Mouse (Mus musculus): ENCODE data around the gene Olfr46. TPM values are rescaled to one million over a fixed set of nuclear protein-coding genes. Genes with fewer than 3 reads are reported as not detected.
"Not testable (repeated sequence)": the region's sequence is repeated elsewhere in the genome, so short reads cannot be mapped to it uniquely, and the experiment has no call there.

Olfr46 gene
- not detected in 2 replicates for polyA plus RNA-seq (2015; fragmentation: Nextera tagmentation; extraction: Ambion mirVana)

- H3K27me3 ChIP-seq (ENCODE audit: insufficient read depth, low read length); H3K27ac ChIP-seq (ENCODE audit: low read length); H3K4me2 ChIP-seq (replicated peaks; ENCODE audit: low read depth, low read length); H3K9me3 ChIP-seq (ENCODE audit: low read length); H3K4me1 ChIP-seq (ENCODE audit: insufficient read depth, low read length); ATAC-seq (ENCODE audit: low FRiP score, low TSS enrichment); H3K9ac ChIP-seq (replicated peaks; ENCODE audit: low read length); H3K36me3 ChIP-seq (ENCODE audit: insufficient read depth, low read length); H3K4me3 ChIP-seq (ENCODE audit: low read length): not testable (repeated sequence)
- 81% methylated on average over 2 of the region's 2 CpGs for WGBS
Observed at GRCm38 (mm10) chr7:140600969-140601368, at the start of gene Olfr46. Olfr46 (plus strand) TSS chr7:140601269.

DNA sequence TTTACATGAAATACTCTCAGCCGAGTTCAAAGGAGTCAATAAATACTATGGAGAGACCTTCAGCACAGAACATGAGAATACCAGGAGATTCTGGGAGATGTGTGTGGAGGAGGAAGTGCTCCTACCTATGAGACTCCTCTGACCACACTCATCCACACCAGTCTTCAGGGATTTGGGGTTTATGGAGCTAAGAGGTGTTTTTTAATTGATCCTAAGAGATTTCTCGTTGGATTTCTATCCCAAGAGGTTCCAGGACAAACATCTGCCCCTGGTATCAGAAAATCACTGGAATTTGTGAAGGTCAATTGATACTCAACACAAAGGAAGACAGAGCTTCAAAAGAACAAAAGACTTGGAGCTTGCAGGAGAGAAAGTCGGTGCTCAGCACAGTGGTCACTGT lies 33.5 kb upstream of the Olfr46 start, which contains the start of gene Olfr538:
Gene Olfr538, plus strand, starts transcription at position 301 of the 400 bp plus-strand sequence.
- ATAC-seq (ENCODE audit: low FRiP score, low TSS enrichment): no peak
- Histone ChIP-seq H3K27me3 (ENCODE audit: insufficient read depth, low read length) (no peaks in the 10 kb centered on the region), H3K36me3 (ENCODE audit: insufficient read depth, low read length) (no peaks in the 10 kb centered on the region), H3K27ac (ENCODE audit: low read length) (no peak within 1 kb of the TSS), H3K4me1 (ENCODE audit: insufficient read depth, low read length) (no peaks in the 10 kb centered on the region), H3K9ac (replicated peaks; ENCODE audit: low read length) (no peak within 1 kb of the TSS), H3K4me3 (ENCODE audit: low read length) (no peak within 1 kb of the TSS), H3K9me3 (ENCODE audit: low read length) (no peaks in the 10 kb centered on the region), H3K4me2 (replicated peaks; ENCODE audit: low read depth, low read length) (no peak within 1 kb of the TSS)
- 62% methylated on average over 3 of the region's 3 CpGs for WGBS

DNA sequence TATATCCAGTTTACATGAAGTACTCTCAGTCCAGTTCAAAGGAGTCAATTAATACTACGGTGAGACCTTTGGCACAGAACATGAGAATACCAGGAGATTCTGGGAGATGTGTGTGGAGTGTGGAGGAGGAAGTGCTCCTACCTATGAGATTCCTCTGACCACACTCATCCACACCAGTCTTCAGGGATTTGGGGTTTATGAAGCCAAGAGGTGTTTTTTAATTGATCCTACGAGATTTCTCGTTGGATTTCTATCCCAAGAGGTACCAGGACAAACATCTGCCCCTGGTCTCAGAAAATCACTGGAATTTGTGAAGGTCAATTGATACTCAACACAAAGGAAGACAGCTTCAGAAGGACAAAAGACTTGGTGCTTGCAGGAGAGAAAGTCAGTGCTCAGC lies 27.6 kb downstream of the Olfr46 start, which contains the start of gene Olfr61:
Gene Olfr61, plus strand, starts transcription at position 301 of the 400 bp plus-strand sequence.
- H3K9me3 ChIP-seq (ENCODE audit: low read length); H3K27me3 ChIP-seq (ENCODE audit: insufficient read depth, low read length); H3K9ac ChIP-seq (replicated peaks; ENCODE audit: low read length); ATAC-seq (ENCODE audit: low FRiP score, low TSS enrichment); H3K36me3 ChIP-seq (ENCODE audit: insufficient read depth, low read length); H3K4me1 ChIP-seq (ENCODE audit: insufficient read depth, low read length); H3K27ac ChIP-seq (ENCODE audit: low read length); H3K4me2 ChIP-seq (replicated peaks; ENCODE audit: low read depth, low read length); H3K4me3 ChIP-seq (ENCODE audit: low read length): not testable (repeated sequence)
- 89% methylated on average over 3 of the region's 3 CpGs for WGBS

DNA sequence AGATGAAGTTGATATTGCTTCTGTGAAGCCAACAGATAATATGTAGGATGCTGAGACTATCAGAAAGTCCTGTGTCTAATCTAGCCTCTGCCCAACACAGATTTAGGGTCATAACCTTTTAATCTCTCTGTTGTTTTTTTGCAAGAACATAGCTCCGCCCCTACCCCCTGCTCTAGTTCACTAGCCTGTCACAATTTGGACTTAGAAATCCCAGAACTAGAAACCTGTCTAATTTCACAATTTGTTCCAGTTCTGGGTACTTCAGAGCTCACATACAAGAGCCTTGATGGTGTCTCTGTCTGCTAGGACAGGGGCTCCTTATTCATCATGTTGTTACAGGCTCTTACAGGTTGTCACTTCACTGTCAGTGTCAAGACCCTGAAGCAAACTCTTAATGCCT lies 29.5 kb downstream of the Olfr46 start:
- Histone ChIP-seq H3K27ac (ENCODE audit: low read length) (no peak overlapping the region), H3K4me1 (ENCODE audit: insufficient read depth, low read length) (no peaks in the 10 kb centered on the region), H3K4me3 (ENCODE audit: low read length) (no peak overlapping the region), H3K4me2 (replicated peaks; ENCODE audit: low read depth, low read length) (no peak overlapping the region), H3K9me3 (ENCODE audit: low read length) (no peaks in the 10 kb centered on the region), H3K9ac (replicated peaks; ENCODE audit: low read length) (no peak overlapping the region), H3K36me3 (ENCODE audit: insufficient read depth, low read length) (no peaks in the 10 kb centered on the region), H3K27me3 (ENCODE audit: insufficient read depth, low read length) (no peaks in the 10 kb centered on the region)
- ATAC-seq (ENCODE audit: low FRiP score, low TSS enrichment): no peak
- 83% methylated on average over 1 of the region's 1 CpGs for WGBS

DNA sequence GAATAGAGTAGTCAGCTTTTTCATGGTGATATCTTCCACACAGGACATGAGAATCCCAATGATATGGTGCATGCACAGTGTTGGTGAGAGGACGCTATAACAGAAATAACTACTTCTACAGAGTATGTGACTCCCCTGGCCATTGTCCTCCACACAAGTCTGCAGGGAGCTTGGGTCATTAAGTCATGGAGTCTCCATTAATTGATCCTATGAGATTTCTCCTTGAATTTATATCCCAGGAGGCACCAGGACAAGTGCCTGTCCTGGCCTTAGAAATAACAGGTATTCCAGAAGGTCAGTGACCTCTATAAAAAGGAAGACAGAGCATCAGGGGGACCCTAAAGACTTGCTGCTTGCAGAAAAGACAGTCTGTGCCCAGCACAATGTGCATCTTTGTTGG lies 45.1 kb downstream of the Olfr46 start, which contains the start of gene Olfr53:
Gene Olfr53, plus strand, starts transcription at position 301 of the 400 bp plus-strand sequence.
- H3K27ac ChIP-seq (ENCODE audit: low read length): no peak within 1 kb of the TSS
- WGBS: 96% methylated on average over 1 of the region's 1 CpGs
- H3K27me3 ChIP-seq (ENCODE audit: insufficient read depth, low read length): no peaks in the 10 kb centered on the region
- ATAC-seq (ENCODE audit: low FRiP score, low TSS enrichment): no peak
- H3K4me1 ChIP-seq (ENCODE audit: insufficient read depth, low read length): no peaks in the 10 kb centered on the region
- H3K4me3 ChIP-seq (ENCODE audit: low read length): no peak within 1 kb of the TSS
- H3K36me3 ChIP-seq (ENCODE audit: insufficient read depth, low read length): no peaks in the 10 kb centered on the region
- no peak within 1 kb of the TSS for H3K4me2 ChIP-seq (replicated peaks; ENCODE audit: low read depth, low read length)
- H3K9ac ChIP-seq (replicated peaks; ENCODE audit: low read length): no peak within 1 kb of the TSS
- no peaks in the 10 kb centered on the region for H3K9me3 ChIP-seq (ENCODE audit: low read length)

DNA sequence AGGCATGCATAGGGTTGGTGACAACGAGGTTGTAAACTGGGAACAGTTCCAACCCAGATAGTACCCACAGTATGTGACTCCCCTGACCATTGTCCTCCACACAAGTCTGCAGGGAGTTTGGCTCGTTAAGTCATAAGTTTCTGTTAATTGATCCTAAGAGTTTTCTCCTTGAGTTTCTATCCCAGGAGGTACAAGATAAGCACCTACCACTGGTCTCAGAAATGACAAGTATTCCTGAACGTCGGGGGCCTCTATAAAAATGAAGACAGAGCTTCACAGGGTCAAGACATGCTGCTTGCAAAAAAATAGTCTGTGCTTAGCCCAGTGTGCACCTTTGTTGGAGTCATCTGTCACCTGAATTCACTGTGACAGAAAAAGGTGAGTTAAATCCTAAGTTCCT lies 58.6 kb downstream of the Olfr46 start, which contains the start of gene Olfr539:
Gene Olfr539, plus strand, starts transcription at position 301 of the 400 bp plus-strand sequence.
- no peak within 1 kb of the TSS for H3K9ac ChIP-seq (replicated peaks; ENCODE audit: low read length)
- ATAC-seq (ENCODE audit: low FRiP score, low TSS enrichment): no peak
- WGBS: 76% methylated on average over 4 of the region's 4 CpGs
- no peak within 1 kb of the TSS for H3K4me2 ChIP-seq (replicated peaks; ENCODE audit: low read depth, low read length)
- H3K27ac ChIP-seq (ENCODE audit: low read length): no peak within 1 kb of the TSS
- H3K4me1 ChIP-seq (ENCODE audit: insufficient read depth, low read length): no peaks in the 10 kb centered on the region
- no peak within 1 kb of the TSS for H3K4me3 ChIP-seq (ENCODE audit: low read length)
- no peaks in the 10 kb centered on the region for H3K27me3 ChIP-seq (ENCODE audit: insufficient read depth, low read length)
- no peaks in the 10 kb centered on the region for H3K9me3 ChIP-seq (ENCODE audit: low read length)
- no peaks in the 10 kb centered on the region for H3K36me3 ChIP-seq (ENCODE audit: insufficient read depth, low read length)

Other genes with a start within 250 kb of the Olfr46 start
- gene Olfr60, start 239.6 kb upstream of the Olfr46 start, polyA plus RNA-seq (2015; fragmentation: Nextera tagmentation; extraction: Ambion mirVana): not detected in 2 replicates
- gene Olfr530, start 224.9 kb upstream of the Olfr46 start, polyA plus RNA-seq (2015; fragmentation: Nextera tagmentation; extraction: Ambion mirVana): not detected in 2 replicates
- gene Olfr531, start 198.4 kb upstream of the Olfr46 start, polyA plus RNA-seq (2015; fragmentation: Nextera tagmentation; extraction: Ambion mirVana): not detected in 2 replicates
- gene Olfr532, start 179.6 kb upstream of the Olfr46 start, polyA plus RNA-seq (2015; fragmentation: Nextera tagmentation; extraction: Ambion mirVana): not detected in 2 replicates
- not detected in 2 replicates for gene Olfr533, start 137.9 kb upstream of the Olfr46 start, polyA plus RNA-seq (2015; fragmentation: Nextera tagmentation; extraction: Ambion mirVana)
- gene Olfr535, start 117.1 kb upstream of the Olfr46 start, polyA plus RNA-seq (2015; fragmentation: Nextera tagmentation; extraction: Ambion mirVana): not detected in 2 replicates
- not detected in 2 replicates for gene Olfr536, start 93.9 kb upstream of the Olfr46 start, polyA plus RNA-seq (2015; fragmentation: Nextera tagmentation; extraction: Ambion mirVana)
- gene Olfr538, start 33.4 kb upstream of the Olfr46 start, polyA plus RNA-seq (2015; fragmentation: Nextera tagmentation; extraction: Ambion mirVana): not detected in 2 replicates
- not detected in 2 replicates for gene Olfr61, start 27.7 kb downstream of the Olfr46 start, polyA plus RNA-seq (2015; fragmentation: Nextera tagmentation; extraction: Ambion mirVana)
- not detected in 2 replicates for gene Olfr53, start 45.2 kb downstream of the Olfr46 start, polyA plus RNA-seq (2015; fragmentation: Nextera tagmentation; extraction: Ambion mirVana)
- gene Olfr539, start 58.7 kb downstream of the Olfr46 start, polyA plus RNA-seq (2015; fragmentation: Nextera tagmentation; extraction: Ambion mirVana): not detected in 2 replicates
- gene Olfr45, start 80.7 kb downstream of the Olfr46 start, polyA plus RNA-seq (2015; fragmentation: Nextera tagmentation; extraction: Ambion mirVana): not detected in 2 replicates
- gene Olfr541, start 96.0 kb downstream of the Olfr46 start, polyA plus RNA-seq (2015; fragmentation: Nextera tagmentation; extraction: Ambion mirVana): not detected in 2 replicates
- 1.4 and 1.8 TPM in 2 replicates for gene Cyp2e1, start 162.5 kb downstream of the Olfr46 start, polyA plus RNA-seq (2015; fragmentation: Nextera tagmentation; extraction: Ambion mirVana)
- gene Syce1, start 186.6 kb downstream of the Olfr46 start, polyA plus RNA-seq (2015; fragmentation: Nextera tagmentation; extraction: Ambion mirVana): 0.25 and 0.37 TPM in 2 replicates
- 1.4 and 1.6 TPM in 2 replicates for gene Zfp941, start 220.9 kb downstream of the Olfr46 start, polyA plus RNA-seq (2015; fragmentation: Nextera tagmentation; extraction: Ambion mirVana)
- 0.49 and 0.92 TPM in 2 replicates for gene Urah, start 233.7 kb downstream of the Olfr46 start, polyA plus RNA-seq (2015; fragmentation: Nextera tagmentation; extraction: Ambion mirVana)
- not detected in 2 replicates for gene Scgb1c1, start 244.3 kb downstream of the Olfr46 start, polyA plus RNA-seq (2015; fragmentation: Nextera tagmentation; extraction: Ambion mirVana)
- gene Odf3, start 246.5 kb downstream of the Olfr46 start, polyA plus RNA-seq (2015; fragmentation: Nextera tagmentation; extraction: Ambion mirVana): 0.12 TPM in 1 of 2 replicates, not detected in the other

Data from kidney, embryonic 16.5 days (tissue).